Mouse (Mus musculus) brain, adult 2 months (tissue): ENCODE results near the gene Gm379.

Experiments
- DNase-seq: peaks from one replicate; pipeline ENCODE4 v3.0.0; 2011; ENCODE audit warnings: low read depth, low spot score

The Gm379 gene

DNA sequence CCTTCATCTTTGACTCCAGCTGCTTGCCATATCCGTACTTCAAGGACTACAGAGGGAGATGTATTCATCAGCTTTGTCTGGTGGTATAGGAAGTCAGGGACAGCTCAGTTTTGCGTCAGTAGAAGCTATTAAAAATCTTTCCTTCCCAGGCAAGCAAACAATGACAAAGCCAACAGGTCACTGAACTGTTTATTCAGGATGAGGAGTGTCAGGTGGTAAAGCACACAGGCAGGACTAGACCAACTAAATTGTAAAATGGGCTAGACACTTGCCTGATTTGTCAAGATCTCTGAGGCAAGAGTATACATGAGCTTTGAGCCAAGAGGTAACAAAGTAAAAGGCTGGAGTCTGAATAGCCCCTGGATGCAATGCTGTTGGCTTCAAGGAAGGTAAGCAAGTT, at the start of gene Gm379:
Gm379 (minus strand) TSS at position 7 of the 400 bp plus-strand sequence.
- DNase-seq = no peak

DNA sequence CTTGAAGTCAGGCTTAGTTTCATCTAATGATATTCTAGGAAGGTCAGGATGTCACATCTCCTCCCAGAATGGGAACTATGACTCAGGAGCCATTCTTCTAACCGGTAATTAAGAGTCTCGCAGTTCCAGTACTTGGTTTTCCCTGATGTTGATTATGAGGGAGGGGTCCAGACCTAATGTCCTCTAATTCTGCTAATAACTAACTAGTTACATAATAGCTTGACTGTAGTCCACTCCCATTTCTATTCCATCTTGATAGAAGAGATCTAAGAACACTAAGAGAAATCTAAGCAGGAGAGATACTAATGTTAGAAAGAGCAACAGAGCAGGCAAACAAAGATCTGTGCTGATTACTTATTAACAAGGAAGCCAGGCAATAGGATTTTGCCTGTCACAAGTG, 39.6 kb upstream of the Gm379 start:
- peak; percentile 3 for DNase-seq

DNA sequence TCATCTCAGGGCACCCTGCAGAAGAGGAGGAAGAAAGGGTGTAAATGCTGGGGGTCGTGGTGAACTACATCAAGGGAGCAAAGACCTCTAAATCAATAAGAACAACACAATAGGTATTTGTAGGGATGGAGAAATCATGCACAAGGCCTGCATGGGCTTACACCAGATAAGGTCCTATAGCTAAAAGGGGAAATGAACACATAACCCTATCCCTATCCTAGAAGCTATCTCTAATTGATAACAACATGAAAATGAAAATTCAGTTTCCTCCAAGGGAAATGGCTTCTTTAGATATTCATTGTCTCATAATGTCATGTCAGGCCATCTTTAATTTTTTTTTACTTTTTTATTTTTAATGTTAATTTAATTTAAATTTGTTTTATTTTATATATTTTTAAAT, 4.2 kb upstream of the Gm379 start:
- no peak for DNase-seq

DNA sequence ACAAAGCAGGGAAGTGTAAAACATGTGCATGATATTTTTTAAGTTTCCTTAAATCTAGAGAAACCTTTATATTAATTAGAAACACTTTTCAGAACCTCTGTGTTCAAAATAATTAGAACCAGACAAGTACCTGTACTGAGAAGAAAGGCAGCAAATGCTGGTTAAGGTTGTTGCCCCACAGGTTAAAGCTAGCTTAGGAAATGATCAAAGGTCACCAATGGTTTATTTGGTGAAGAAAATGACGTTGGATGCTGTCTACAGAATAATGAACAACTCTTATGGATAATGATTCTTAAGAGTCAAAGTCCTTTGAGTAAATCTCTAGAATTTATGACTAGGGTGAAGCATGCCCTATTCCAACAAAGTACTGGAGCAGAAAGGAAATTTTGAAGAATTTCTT, 42.7 kb downstream of the Gm379 start:
- no peak for DNase-seq

DNA sequence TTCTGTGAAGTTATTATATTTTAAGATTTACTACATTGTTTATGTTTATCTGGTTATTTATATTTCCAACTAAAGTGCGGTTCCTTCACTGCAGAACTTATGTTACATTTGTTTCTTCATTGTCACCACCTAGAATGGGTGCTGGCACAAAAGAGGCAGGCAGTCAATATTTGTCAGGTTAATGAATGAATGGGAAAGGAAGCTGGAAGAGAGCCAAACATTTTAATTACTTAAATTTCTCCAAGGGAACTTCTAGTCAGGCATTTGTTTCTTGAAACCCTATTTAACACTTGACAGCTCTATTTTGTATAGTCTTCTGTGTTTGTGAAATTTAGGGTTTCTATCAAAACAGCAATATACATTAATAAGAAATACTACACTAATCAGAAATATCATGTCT, 43.8 kb downstream of the Gm379 start:
- DNase-seq = no peak
